Mouse (Mus musculus): Measurements from ENCODE around the gene Smpd2. TPM values are rescaled to one million over a fixed set of nuclear protein-coding genes. Genes with fewer than 3 reads are reported as not detected.

Smpd2 gene
- 0.05 and 0.06 TPM in 2 replicates for polyA plus RNA-seq (2012)

- Histone ChIP-seq H3K9me3 (ENCODE audit: control insufficient read depth, low read length) (no peaks in the 10 kb centered on the region), H3K27me3 (ENCODE audit: control insufficient read depth) (peaks cover 39% of the 10 kb centered on the region), H3K4me3 (replicated peaks) (peak within 1 kb of the TSS; percentile 65), H3K36me3 (ENCODE audit: control insufficient read depth) (peaks cover 15% of the 10 kb centered on the region; the same call in 1 of the 2 replicates), H3K4me1 (ENCODE audit: control insufficient read depth) (peaks cover 20% of the 10 kb centered on the region)
- TF ChIP-seq TAL1 (IDR thresholded peaks at IDR 0.05; ENCODE audit: low read length) (no peak), GATA1 (IDR thresholded peaks at IDR 0.05; ENCODE audit: low read length) (no peak)
Measured at GRCm38 (mm10) chr10:41489708-41490517, at the start of gene Smpd2, which contains the start of gene Ppil6. Gene Smpd2, minus strand, starts transcription at chr10:41490369. Gene Ppil6, plus strand, starts transcription at chr10:41490439.

GRCm38 (mm10) chr10:41538986-41539385 is 48.8 kb upstream of the Smpd2 start:
- peaks cover 9% of the 10 kb centered on the region for H3K36me3 ChIP-seq (ENCODE audit: control insufficient read depth)
- H3K4me1 ChIP-seq (ENCODE audit: control insufficient read depth) = no peaks in the 10 kb centered on the region
- no peak overlapping the region for H3K4me3 ChIP-seq (replicated peaks)
- TF ChIP-seq TAL1 (IDR thresholded peaks at IDR 0.05; ENCODE audit: low read length) = no peak
- TF ChIP-seq GATA1 (IDR thresholded peaks at IDR 0.05; ENCODE audit: low read length) = no peak
- no peaks in the 10 kb centered on the region for H3K27me3 ChIP-seq (ENCODE audit: control insufficient read depth)
- H3K9me3 ChIP-seq (ENCODE audit: control insufficient read depth, low read length) = no peaks in the 10 kb centered on the region

- no peaks in the 10 kb centered on the region for H3K4me1 ChIP-seq (ENCODE audit: control insufficient read depth)
- H3K4me3 ChIP-seq (replicated peaks) = no peak overlapping the region
- peaks cover 19% of the 10 kb centered on the region for H3K36me3 ChIP-seq (ENCODE audit: control insufficient read depth)
- H3K27me3 ChIP-seq (ENCODE audit: control insufficient read depth) = no peaks in the 10 kb centered on the region
- TF ChIP-seq TAL1 (IDR thresholded peaks at IDR 0.05; ENCODE audit: low read length) = no peak
- no peak for TF ChIP-seq GATA1 (IDR thresholded peaks at IDR 0.05; ENCODE audit: low read length)
- H3K9me3 ChIP-seq (ENCODE audit: control insufficient read depth, low read length) = no peaks in the 10 kb centered on the region
Measured at GRCm38 (mm10) chr10:41537983-41538330, 47.8 kb upstream of the Smpd2 start.

- H3K9me3 ChIP-seq (ENCODE audit: control insufficient read depth, low read length) = no peaks in the 10 kb centered on the region
- peaks cover 24% of the 10 kb centered on the region for H3K36me3 ChIP-seq (ENCODE audit: control insufficient read depth)
- H3K4me3 ChIP-seq (replicated peaks) = no peak overlapping the region
- H3K4me1 ChIP-seq (ENCODE audit: control insufficient read depth) = no peaks in the 10 kb centered on the region
- TF ChIP-seq GATA1 (IDR thresholded peaks at IDR 0.05; ENCODE audit: low read length) = no peak
- TF ChIP-seq TAL1 (IDR thresholded peaks at IDR 0.05; ENCODE audit: low read length) = no peak
- H3K27me3 ChIP-seq (ENCODE audit: control insufficient read depth) = no peaks in the 10 kb centered on the region
Measured at GRCm38 (mm10) chr10:41537226-41537982, 47.2 kb upstream of the Smpd2 start.

- no peaks in the 10 kb centered on the region for H3K9me3 ChIP-seq (ENCODE audit: control insufficient read depth, low read length)
- peaks cover 25% of the 10 kb centered on the region for H3K36me3 ChIP-seq (ENCODE audit: control insufficient read depth)
- H3K4me3 ChIP-seq (replicated peaks) = no peak overlapping the region
- H3K27me3 ChIP-seq (ENCODE audit: control insufficient read depth) = no peaks in the 10 kb centered on the region
- TF ChIP-seq TAL1 (IDR thresholded peaks at IDR 0.05; ENCODE audit: low read length) = no peak
- no peak for TF ChIP-seq GATA1 (IDR thresholded peaks at IDR 0.05; ENCODE audit: low read length)
- no peaks in the 10 kb centered on the region for H3K4me1 ChIP-seq (ENCODE audit: control insufficient read depth)
Measured at GRCm38 (mm10) chr10:41536714-41537113, 46.5 kb upstream of the Smpd2 start.

- TF ChIP-seq TAL1 (IDR thresholded peaks at IDR 0.05; ENCODE audit: low read length) (no peak), GATA1 (IDR thresholded peaks at IDR 0.05; ENCODE audit: low read length) (no peak)
- Histone ChIP-seq H3K4me3 (replicated peaks) (no peak overlapping the region), H3K36me3 (ENCODE audit: control insufficient read depth) (peaks cover 31% of the 10 kb centered on the region), H3K27me3 (ENCODE audit: control insufficient read depth) (no peaks in the 10 kb centered on the region), H3K4me1 (ENCODE audit: control insufficient read depth) (no peaks in the 10 kb centered on the region), H3K9me3 (ENCODE audit: control insufficient read depth, low read length) (no peaks in the 10 kb centered on the region)
Measured at GRCm38 (mm10) chr10:41535991-41536390, 45.8 kb upstream of the Smpd2 start.

- H3K9me3 ChIP-seq (ENCODE audit: control insufficient read depth, low read length) = no peaks in the 10 kb centered on the region
- peaks cover 79% of the 10 kb centered on the region for H3K36me3 ChIP-seq (ENCODE audit: control insufficient read depth)
- H3K4me1 ChIP-seq (ENCODE audit: control insufficient read depth) = peaks cover 7% of the 10 kb centered on the region; the same call in 1 of the 2 replicates
- no peak for TF ChIP-seq TAL1 (IDR thresholded peaks at IDR 0.05; ENCODE audit: low read length)
- no peaks in the 10 kb centered on the region for H3K27me3 ChIP-seq (ENCODE audit: control insufficient read depth)
- no peak overlapping the region for H3K4me3 ChIP-seq (replicated peaks)
Measured at GRCm38 (mm10) chr10:41529972-41530371, 39.8 kb upstream of the Smpd2 start.

- no peaks in the 10 kb centered on the region for H3K27me3 ChIP-seq (ENCODE audit: control insufficient read depth)
- peaks cover 25% of the 10 kb centered on the region for H3K4me1 ChIP-seq (ENCODE audit: control insufficient read depth)
- H3K4me3 ChIP-seq (replicated peaks) = no peak overlapping the region
- no peak for TF ChIP-seq TAL1 (IDR thresholded peaks at IDR 0.05; ENCODE audit: low read length)
- no peak for TF ChIP-seq GATA1 (IDR thresholded peaks at IDR 0.05; ENCODE audit: low read length)
- peaks cover 75% of the 10 kb centered on the region for H3K36me3 ChIP-seq (ENCODE audit: control insufficient read depth)
- H3K9me3 ChIP-seq (ENCODE audit: control insufficient read depth, low read length) = no peaks in the 10 kb centered on the region
Measured at GRCm38 (mm10) chr10:41525696-41526095, 35.5 kb upstream of the Smpd2 start.

GRCm38 (mm10) chr10:41523386-41523785 is 33.2 kb upstream of the Smpd2 start:
- Histone ChIP-seq H3K36me3 (ENCODE audit: control insufficient read depth) (peaks cover 53% of the 10 kb centered on the region), H3K4me3 (replicated peaks) (no peak overlapping the region), H3K27me3 (ENCODE audit: control insufficient read depth) (no peaks in the 10 kb centered on the region), H3K4me1 (ENCODE audit: control insufficient read depth) (peaks cover 35% of the 10 kb centered on the region), H3K9me3 (ENCODE audit: control insufficient read depth, low read length) (no peaks in the 10 kb centered on the region)
- TF ChIP-seq GATA1 (IDR thresholded peaks at IDR 0.05; ENCODE audit: low read length) = no peak

Data from erythroblast, embryonic 14.5 days (primary cell).